27 mouse cellular contexts compared by ENCODE assay signal in genomic region chr17:61273631-61274030, GRCm38 (mm10).
DNase-seq lines count a peak whose midpoint lies in the region; ATAC-seq lines count a peak whose summit lies in the region.
"Had no signal": no experiment of that assay in that cellular context is flagged by ENCODE, and none has a peak within 500 bp of the region (broad histone marks: within the 10 kb centered on the region; RNA-seq: fewer than 3 reads in every experiment).

No protein-coding gene starts in this region.

- H3K9me3 ChIP-seq in kidney, embryonic 16.5 days (ENCODE audit: low read length): no peaks in the 10 kb centered on the region
- H3K9me3 ChIP-seq: embryonic facial prominence, embryonic 13.5 days; embryonic facial prominence, embryonic 15.5 days; forebrain, embryonic 10.5 days; forebrain, embryonic 12.5 days had no signal

- no peak overlapping the region for H3K9ac ChIP-seq in kidney, embryonic 16.5 days (replicated peaks; ENCODE audit: low read length)
- H3K9ac ChIP-seq: embryonic facial prominence, embryonic 13.5 days; embryonic facial prominence, embryonic 15.5 days; forebrain, embryonic 12.5 days had no signal

- H3K27ac ChIP-seq in kidney, embryonic 16.5 days (ENCODE audit: low read length): no peak overlapping the region
- H3K27ac ChIP-seq: embryonic facial prominence, embryonic 13.5 days; embryonic facial prominence, embryonic 15.5 days; forebrain, embryonic 10.5 days; forebrain, embryonic 12.5 days had no signal

- peak; percentile 9 for DNase-seq in right cerebral cortex, adult 18-20 months
- no peak for DNase-seq in right cerebral cortex, postnatal 10 days (ENCODE audit: low spot score in 2 of 2)
- DNase-seq in 416B (ENCODE audit: low read depth): peak; percentile 65
- peak; percentile 1 for DNase-seq in MEL-GATA-1-ER (ENCODE audit: extremely low read depth, low read depth)
- DNase-seq in brain, adult 2 months (ENCODE audit: low read depth, low spot score): peak; percentile 24
- no peak for DNase-seq in heart, adult 11 months
- no peak for DNase-seq in layer of hippocampus, adult 9-11 months
- DNase-seq: adrenal gland, adult 8-10 months; adrenal gland, postnatal 14 days; adrenal gland, postnatal 36 days; cerebellum, adult 11 months; cerebellum, adult 18-20 months; cerebellum, adult 8-10 months; cerebellum, adult 9-11 months; cerebellum, postnatal 14 days; cerebellum, postnatal 36 days; embryo, embryonic 11 days had no signal

- H3K36me3 ChIP-seq in kidney, embryonic 16.5 days (ENCODE audit: insufficient read depth, low read length): no peaks in the 10 kb centered on the region
- H3K36me3 ChIP-seq: embryonic facial prominence, embryonic 13.5 days; embryonic facial prominence, embryonic 15.5 days; forebrain, embryonic 10.5 days; forebrain, embryonic 12.5 days had no signal

- no peak overlapping the region for H3K4me3 ChIP-seq in kidney, embryonic 16.5 days (ENCODE audit: low read length)
- H3K4me3 ChIP-seq: embryonic facial prominence, embryonic 13.5 days; embryonic facial prominence, embryonic 15.5 days; erythroblast, embryonic 14.5 days; forebrain, embryonic 10.5 days; forebrain, embryonic 12.5 days had no signal

- no peaks in the 10 kb centered on the region for H3K27me3 ChIP-seq in kidney, embryonic 16.5 days (ENCODE audit: insufficient read depth, low read length)
- H3K27me3 ChIP-seq: embryonic facial prominence, embryonic 13.5 days; embryonic facial prominence, embryonic 15.5 days; forebrain, embryonic 12.5 days; Patski had no signal

- ATAC-seq in kidney, embryonic 16.5 days (ENCODE audit: low FRiP score, low TSS enrichment): no peak
- ATAC-seq: activated CD4-positive, CD25-positive, alpha-beta regulatory T cell, adult 4 months; forebrain, embryonic 14.5 days; forebrain, embryonic 16.5 days; Patski had no signal

- no peak overlapping the region for H3K4me2 ChIP-seq in kidney, embryonic 16.5 days (replicated peaks; ENCODE audit: low read depth, low read length)
- H3K4me2 ChIP-seq: embryonic facial prominence, embryonic 13.5 days; embryonic facial prominence, embryonic 15.5 days; forebrain, embryonic 12.5 days had no signal

- H3K4me1 ChIP-seq in kidney, embryonic 16.5 days (ENCODE audit: insufficient read depth, low read length): no peaks in the 10 kb centered on the region
- H3K4me1 ChIP-seq: embryonic facial prominence, embryonic 13.5 days; embryonic facial prominence, embryonic 15.5 days; forebrain, embryonic 10.5 days; forebrain, embryonic 12.5 days had no signal

Comparison
In these comparisons a context has a peak if more than half of its experiments do, and no peak if none do; other contexts are left out.
1. DNase-seq: peak in right cerebral cortex, adult 18-20 months (single experiment), 416B (single experiment), MEL-GATA-1-ER (single experiment) and brain, adult 2 months (single experiment); none in right cerebral cortex, postnatal 10 days (0 of 2), heart, adult 11 months (single experiment) and layer of hippocampus, adult 9-11 months (single experiment).